Mouse (Mus musculus): ENCODE measurements around the gene Anks4b.

The Anks4b gene

DNA sequence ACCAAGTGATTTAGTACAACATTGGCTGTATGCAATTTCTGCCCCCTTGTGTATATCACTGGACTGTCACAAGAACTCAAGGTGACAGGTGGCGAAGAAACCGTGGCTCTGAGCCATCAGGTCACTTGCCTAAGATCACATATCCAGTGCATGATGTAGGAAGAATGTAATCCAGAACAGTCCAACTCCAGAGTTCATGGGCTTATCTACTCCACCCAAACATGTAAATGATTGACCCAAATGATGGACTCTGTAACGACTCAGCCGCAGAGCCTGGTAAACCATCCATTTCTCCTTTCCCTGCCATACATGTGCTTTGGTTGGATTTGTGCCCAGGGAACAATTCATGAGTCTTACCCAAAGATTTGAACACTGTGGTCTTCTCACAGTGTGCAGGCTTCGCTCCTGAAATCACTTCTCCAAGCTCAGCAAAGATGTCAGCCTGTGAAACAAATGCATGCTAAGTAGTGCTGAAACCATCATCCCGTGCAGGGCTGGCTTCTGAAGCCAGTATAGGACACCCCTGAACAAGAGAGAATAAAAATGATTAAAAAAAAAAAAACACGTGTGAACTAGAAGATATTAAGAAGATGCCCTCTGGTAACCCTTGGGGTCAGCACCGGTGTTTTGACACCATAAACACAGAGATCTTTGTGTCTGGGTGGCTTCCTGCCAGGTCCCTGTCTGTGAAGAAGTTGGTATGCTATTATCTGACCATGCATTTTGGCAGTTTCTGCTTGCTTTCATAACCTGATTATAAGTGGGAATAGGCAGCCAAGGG lies 15.9 kb downstream of the Anks4b start:
- DNase-seq, result peak; percentile 80

DNA sequence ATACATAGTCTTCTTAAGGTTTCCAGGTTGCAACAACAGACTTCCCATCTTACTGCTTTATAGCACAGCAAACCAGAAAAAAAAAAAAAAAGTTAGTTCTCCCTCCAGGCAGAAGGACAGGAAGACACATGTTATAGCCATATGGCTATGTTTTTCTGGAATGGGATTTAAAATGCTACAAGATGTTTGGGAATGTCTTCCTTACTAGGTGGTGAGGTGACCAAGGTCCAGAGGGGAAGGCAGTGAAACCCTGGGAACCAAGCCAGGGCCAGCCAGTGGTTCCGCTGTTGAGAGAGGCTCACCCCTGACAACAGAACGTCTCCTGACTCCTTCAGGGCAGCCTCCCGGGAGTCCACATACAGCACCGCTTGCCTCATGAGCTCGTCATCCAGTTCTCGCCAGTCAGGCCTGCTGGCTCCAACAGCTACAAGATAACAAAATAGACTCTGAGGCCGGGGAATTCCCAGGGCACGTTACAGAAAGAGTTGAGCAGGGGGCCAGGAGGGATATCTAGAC lies 16.6 kb downstream of the Anks4b start:
- peak; percentile 85 for DNase-seq

- DNase-seq, result no peak
Observed at GRCm38 (mm10) chr7:120192207-120192606, 18.5 kb downstream of the Anks4b start.

DNA sequence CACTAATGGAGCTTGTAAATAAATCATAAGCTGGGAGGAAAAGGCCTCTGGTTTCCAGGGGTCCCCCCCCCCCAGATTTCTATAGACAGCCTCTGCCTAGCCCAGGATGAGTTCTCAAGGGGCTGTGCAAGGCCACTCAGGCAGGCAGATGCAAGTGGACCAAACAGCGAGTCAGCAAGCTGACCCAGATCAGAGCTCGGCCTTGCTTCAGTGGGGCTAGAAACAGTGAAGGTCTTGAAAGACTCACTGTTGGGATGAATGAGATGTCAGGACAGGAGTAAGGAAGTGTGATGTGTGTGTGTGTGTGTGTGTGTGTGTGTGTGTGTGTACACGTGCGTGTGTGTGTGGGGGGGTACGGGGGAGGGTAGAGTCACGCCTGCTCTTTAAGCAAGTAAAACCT lies 19.2 kb downstream of the Anks4b start:
- no peak for DNase-seq

GRCm38 (mm10) chr7:120195207-120195606 lies 21.5 kb downstream of the Anks4b start:
- no peak for DNase-seq

DNA sequence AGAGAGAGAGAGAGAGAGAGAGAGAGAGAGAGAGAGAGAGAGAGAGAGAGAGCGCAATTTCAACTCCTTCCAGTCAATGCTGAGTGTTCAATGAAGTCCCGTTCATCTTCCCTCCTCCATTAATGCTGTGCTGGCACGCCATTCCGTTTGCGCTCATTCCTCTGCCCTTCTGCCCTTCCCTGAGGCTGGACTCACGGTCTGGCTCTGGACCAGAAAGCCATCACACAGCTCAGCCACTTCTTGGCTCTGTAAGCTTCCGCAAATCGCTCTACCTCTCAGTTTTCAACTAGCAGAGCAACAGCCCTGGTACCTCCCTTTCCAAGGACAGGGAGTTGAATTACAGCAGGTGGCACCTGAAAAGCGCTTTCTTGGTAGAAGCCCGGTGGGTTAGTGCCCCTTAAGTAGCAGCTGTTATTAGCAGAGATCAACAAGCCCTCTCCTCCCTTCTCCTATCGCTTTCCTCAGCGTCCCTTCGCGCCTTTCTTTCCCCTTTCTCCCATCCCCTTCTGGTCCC lies 27.6 kb downstream of the Anks4b start:
- peak; percentile 73 for DNase-seq

GRCm38 (mm10) chr7:120201771-120202170 lies 28.1 kb downstream of the Anks4b start, which contains the start of gene Crym:
Crym (minus strand) TSS chr7:120202111.
- DNase-seq, result peak; percentile 17

- DNase-seq, result peak; percentile 90
Observed at GRCm38 (mm10) chr7:120203789-120204188, 30.1 kb downstream of the Anks4b start, which contains the start of gene Abca14. Abca14 (plus strand) TSS chr7:120203961.

- DNase-seq, result no peak
Observed at GRCm38 (mm10) chr7:120205989-120206388, 32.3 kb downstream of the Anks4b start.

GRCm38 (mm10) chr7:120228541-120228940 lies 54.9 kb downstream of the Anks4b start:
- DNase-seq, result no peak

All from kidney, postnatal 14 days (tissue).